Mouse (Mus musculus) small intestine, adult 2 months (tissue): ENCODE results near the gene Wap. TPM values are rescaled to one million over a fixed set of nuclear protein-coding genes. Genes with fewer than 3 reads are reported as not detected.

Source experiments
- H3K27ac ChIP-seq: fragments of 200-500 bp; 2 replicates; pipeline ENCODE4 v1.5.1; 2012; ENCODE audit warnings: low read depth, low read length, control low read depth, inconsistent platforms; ENCODE audit not compliant: insufficient read depth
- H3K27me3 ChIP-seq: fragments of 200-500 bp; 2 replicates; pipeline ENCODE4 v1.6.1; 2012; ENCODE audit warnings: mild to moderate bottlenecking, moderate library complexity, low read length, inconsistent platforms; ENCODE audit not compliant: control insufficient read depth, insufficient read depth
- H3K36me3 ChIP-seq: fragments of 200-500 bp; 2 replicates; pipeline ENCODE4 v1.6.1; 2012; ENCODE audit warnings: mild to moderate bottlenecking, low read length, control low read depth, inconsistent platforms; ENCODE audit not compliant: control insufficient read depth, insufficient read depth
- H3K4me1 ChIP-seq: fragments of 200-500 bp; 2 replicates; pipeline ENCODE4 v1.6.1; 2012; ENCODE audit warnings: low read length, inconsistent platforms, mixed read lengths; ENCODE audit not compliant: control insufficient read depth, insufficient read depth, insufficient read length
- H3K4me3 ChIP-seq: fragments of 200-500 bp; 2 replicates; pipeline ENCODE4 v1.5.1; 2012; ENCODE audit warnings: low read depth, mild to moderate bottlenecking, control low read depth, inconsistent platforms, low read length, moderate library complexity
- CTCF ChIP-seq: fragments of 200-500 bp; IDR thresholded peaks from 2 replicates; pipeline ENCODE4 v1.5.1; 2012; ENCODE audit warnings: low read depth, mild to moderate bottlenecking, control low read depth, inconsistent platforms, low read length, moderate library complexity, mixed read lengths; ENCODE audit not compliant: insufficient replicate concordance, insufficient read length; ENCODE audit errors: extremely low read depth
- POLR2A ChIP-seq: fragments of 200-500 bp; IDR thresholded peaks from 2 replicates; pipeline ENCODE4 v1.6.1; 2012; ENCODE audit warnings: low read depth, mild to moderate bottlenecking, control low read depth, inconsistent platforms, low read length, moderate library complexity
- WGBS: fragments of 180-500 bp; shearing (Covaris S2); methylation state at CpG from one replicate; pipeline ENCODE4 v1.1.7; 2018; 5-methylcytosine and 5-hydroxymethylcytosine counted together
- polyA plus RNA-seq: library from polyadenylated mRNA; depleted of rRNA; stranded (reverse); fragments of >200 nt; gene quantifications from 2 replicates; pipeline ENCODE4 v1.2.3, GENCODE M21; 2012

The Wap gene
- polyA plus RNA-seq, 1 experiment: not detected

- Histone ChIP-seq H3K36me3 (no peaks in the 10 kb centered on the region), H3K27me3 (no peaks in the 10 kb centered on the region), H3K4me3 (no peak overlapping the region), H3K4me1 (peaks cover 2% of the 10 kb centered on the region; the same call in 1 of the 2 replicates), H3K27ac (no peak overlapping the region)
- no peak for TF ChIP-seq POLR2A
- peak; percentile 32; the same call in 1 of the 2 replicates for TF ChIP-seq CTCF
Measured at GRCm38 (mm10) chr11:6629655-6630054, 8.8 kb downstream of the Wap start.

GRCm38 (mm10) chr11:6628568-6628967, 9.9 kb downstream of the Wap start:
- no peak for TF ChIP-seq POLR2A
- peak; percentile 81 for TF ChIP-seq CTCF
- Histone ChIP-seq H3K27ac (no peak overlapping the region), H3K27me3 (no peaks in the 10 kb centered on the region), H3K4me3 (no peak overlapping the region), H3K4me1 (peaks cover 2% of the 10 kb centered on the region; the same call in 1 of the 2 replicates), H3K36me3 (peaks cover 8% of the 10 kb centered on the region)
- WGBS: 12% methylated on average over 4 of the region's 4 CpGs

- Histone ChIP-seq H3K4me1 (peaks cover 2% of the 10 kb centered on the region; the same call in 1 of the 2 replicates), H3K27ac (no peak overlapping the region), H3K4me3 (no peak overlapping the region), H3K36me3 (peaks cover 15% of the 10 kb centered on the region), H3K27me3 (no peaks in the 10 kb centered on the region)
- WGBS: 84% methylated on average over 4 of the region's 4 CpGs
- TF ChIP-seq CTCF (no peak), POLR2A (no peak)
Measured at GRCm38 (mm10) chr11:6627731-6628130, 10.7 kb downstream of the Wap start.

GRCm38 (mm10) chr11:6626388-6626772, 12.1 kb downstream of the Wap start:
- TF ChIP-seq CTCF: no peak
- no peak for TF ChIP-seq POLR2A
- H3K27me3 ChIP-seq: no peaks in the 10 kb centered on the region
- H3K4me3 ChIP-seq: peak overlapping the region; percentile 75
- H3K36me3 ChIP-seq: peaks cover 24% of the 10 kb centered on the region
- peak overlapping the region; percentile 84 for H3K27ac ChIP-seq
- whole genome bisulfite sequencing: 6% methylated on average over 16 of the region's 16 CpGs
- 0 out of 2 replicates have a peak, but pooled peaks cover 2% of the 10 kb centered on the region for H3K4me1 ChIP-seq

- peaks cover 27% of the 10 kb centered on the region for H3K36me3 ChIP-seq
- TF ChIP-seq POLR2A (peak; percentile 47; the same call in 1 of the 2 replicates), CTCF (no peak)
- H3K27me3 ChIP-seq: no peaks in the 10 kb centered on the region
- peak within 1 kb of the TSS; percentile 75 for H3K4me3 ChIP-seq
- under 1% methylated on average over 66 of the region's 66 CpGs for WGBS
- H3K27ac ChIP-seq: peak within 1 kb of the TSS; percentile 84
- 0 out of 2 replicates have a peak, but pooled peaks cover 2% of the 10 kb centered on the region for H3K4me1 ChIP-seq
Measured at GRCm38 (mm10) chr11:6625478-6626387, 12.7 kb downstream of the Wap start, which contains the start of gene Tbrg4. Gene Tbrg4, minus strand, starts transcription at chr11:6626067.

- H3K4me3 ChIP-seq: peak overlapping the region; percentile 75
- TF ChIP-seq POLR2A (no peak), CTCF (no peak)
- 20% methylated on average over 14 of the region's 14 CpGs for WGBS
- H3K4me1 ChIP-seq: 0 out of 2 replicates have a peak, but pooled peaks cover 2% of the 10 kb centered on the region
- H3K27ac ChIP-seq: peak overlapping the region; percentile 74
- H3K27me3 ChIP-seq: no peaks in the 10 kb centered on the region
- H3K36me3 ChIP-seq: peaks cover 37% of the 10 kb centered on the region
Measured at GRCm38 (mm10) chr11:6624619-6625382, 13.6 kb downstream of the Wap start.
